Mouse (Mus musculus): Measurements from ENCODE around the gene H13.

Gene H13

DNA sequence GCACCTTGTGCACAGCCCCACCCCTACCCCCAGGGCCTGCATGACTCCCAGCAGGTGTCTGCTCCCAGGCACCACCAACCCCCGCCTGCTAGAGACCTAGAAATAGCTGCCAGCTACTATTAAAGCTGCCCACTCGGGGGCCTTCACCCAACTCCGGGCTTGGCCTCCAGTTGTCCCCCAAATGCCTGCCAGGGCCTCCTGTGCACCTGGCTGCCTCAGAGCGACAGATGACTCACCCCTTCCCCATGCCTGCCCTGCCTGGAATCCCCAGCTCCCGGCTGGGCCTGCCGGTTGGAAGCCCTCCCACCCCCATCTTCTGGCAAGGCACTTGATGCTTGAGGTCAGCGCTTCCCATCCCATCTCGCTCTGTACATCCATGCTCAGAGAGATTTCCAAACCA is 31.5 kb downstream of the H13 start:
- no peak for DNase-seq (ENCODE audit: low read depth, low spot score)

DNA sequence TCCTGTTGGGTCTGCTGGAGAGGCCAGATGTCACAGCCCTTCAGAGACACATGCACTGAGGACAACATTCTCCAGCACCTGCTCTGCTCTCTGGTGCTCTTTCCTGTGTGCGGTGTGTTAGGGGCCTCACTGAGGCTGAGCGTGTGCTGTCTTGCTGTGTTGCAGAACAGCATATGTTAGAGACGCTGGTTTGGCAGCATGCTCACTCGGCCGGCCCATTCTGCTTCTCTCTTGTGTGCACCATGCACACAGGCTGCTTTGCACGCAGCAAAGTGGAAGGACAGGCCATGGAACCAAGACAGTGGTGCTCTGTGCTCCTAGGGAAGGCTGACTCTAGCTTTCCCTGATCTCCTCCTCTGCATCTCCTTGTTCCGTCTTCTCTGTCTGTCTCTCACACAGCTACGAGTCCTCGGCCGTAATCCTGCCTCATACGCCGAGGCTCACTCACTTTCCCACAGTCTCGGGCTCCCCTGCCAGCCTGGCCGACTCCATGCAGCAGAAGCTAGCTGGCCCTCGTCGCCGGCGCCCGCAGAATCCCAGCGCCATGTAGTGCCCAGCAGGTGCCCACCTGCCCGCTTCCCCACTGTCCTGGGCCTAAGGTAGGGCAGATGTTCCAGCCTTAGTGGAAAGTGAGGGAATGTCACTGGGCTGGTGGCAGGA is 34.5 kb downstream of the H13 start:
- DNase-seq (ENCODE audit: low read depth, low spot score): no peak

DNA sequence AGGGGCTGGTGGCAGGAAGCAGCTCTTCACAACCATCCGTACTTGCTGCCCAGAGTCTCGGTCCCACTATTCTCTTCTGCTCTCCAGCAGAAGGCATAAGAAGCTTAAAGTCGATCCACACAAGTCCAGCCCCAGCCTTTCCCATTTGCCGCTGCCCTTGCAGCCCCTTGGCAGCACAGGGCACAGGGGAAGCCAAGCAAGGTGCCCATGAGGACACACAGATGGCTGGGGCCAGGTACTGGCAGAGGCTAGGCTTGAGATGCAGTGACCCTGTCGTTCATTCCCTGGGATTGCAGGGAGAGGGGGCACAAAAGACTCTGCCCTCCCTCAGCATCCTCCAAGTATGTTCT is 35.0 kb downstream of the H13 start:
- DNase-seq (ENCODE audit: low read depth, low spot score): no peak

DNA sequence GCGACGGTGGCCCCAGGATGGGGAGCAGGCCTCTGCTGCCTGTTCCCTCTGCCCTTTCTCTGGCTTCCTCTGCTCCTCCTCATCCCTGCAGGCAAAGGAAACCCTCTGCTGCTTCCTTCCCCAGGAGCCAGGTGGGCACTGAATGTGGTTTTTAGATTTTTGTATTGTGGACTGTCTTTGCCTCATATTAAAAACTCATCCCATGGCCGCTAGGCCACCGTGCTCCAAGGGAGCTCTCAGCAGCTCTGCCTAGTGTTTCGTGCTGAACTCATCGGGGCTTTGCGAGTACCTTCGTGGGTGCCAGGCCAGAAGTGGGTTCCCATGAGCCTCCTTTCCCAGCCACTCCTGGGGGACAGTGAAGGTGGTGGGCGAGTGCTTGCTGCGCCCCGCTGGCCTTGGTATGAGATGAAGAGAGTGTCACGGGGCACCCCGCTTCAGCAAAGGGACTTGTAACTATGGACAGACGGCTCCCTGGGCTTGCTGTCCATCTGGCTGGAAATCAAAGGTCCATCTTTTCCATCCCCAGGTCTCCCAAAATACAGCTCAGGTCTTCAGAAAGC is 35.6 kb downstream of the H13 start:
- DNase-seq (ENCODE audit: low read depth, low spot score): no peak

DNA sequence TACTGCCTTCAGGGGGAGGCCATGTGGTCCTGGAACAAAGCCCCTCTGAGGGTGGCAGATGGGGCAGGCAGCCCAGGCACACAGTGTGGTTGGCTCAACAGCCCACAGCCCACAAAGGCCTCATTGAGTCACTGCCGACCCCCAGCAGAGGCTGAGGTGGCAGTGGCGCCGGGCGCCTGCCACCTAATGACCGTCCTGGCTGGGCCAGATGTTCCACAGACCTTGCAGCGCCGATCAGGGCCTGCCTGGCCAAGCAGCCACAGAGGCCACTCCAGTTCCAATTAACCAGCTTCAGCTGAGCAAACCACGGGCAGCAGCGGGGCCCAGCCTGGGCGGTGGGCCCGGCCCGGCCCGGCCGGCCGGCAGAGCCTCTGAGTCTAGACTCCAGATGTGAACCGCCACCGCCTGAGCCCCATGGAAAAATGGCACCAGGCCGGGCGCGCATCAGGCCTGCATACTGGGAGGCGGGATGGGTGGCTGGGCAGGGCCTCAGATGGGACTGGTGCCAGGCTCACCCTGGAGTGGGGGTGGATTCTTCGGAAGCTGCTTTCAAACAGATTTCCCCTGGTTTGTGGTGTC is 36.8 kb downstream of the H13 start:
- peak; percentile 88 for DNase-seq (ENCODE audit: low read depth, low spot score)

DNA sequence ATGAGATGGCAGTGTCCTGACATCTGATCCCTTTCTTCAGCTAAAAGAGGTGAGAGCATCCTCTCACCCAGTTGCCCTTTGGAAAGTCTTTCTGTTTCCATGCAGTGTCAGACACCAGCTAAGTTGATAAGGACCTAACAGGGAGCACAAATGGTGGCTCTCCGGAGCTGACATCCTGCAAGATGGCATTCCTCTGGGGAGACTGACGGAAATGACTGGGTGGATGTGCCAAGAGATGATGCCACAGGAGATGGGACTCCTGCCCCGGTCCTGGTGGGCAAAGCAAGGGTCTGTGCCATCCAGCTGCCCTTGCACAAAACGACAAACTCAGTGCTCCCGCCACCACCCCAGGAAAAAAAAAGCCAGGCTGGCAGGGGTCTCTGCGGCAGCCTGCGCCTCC is 37.9 kb downstream of the H13 start:
- DNase-seq (ENCODE audit: low read depth, low spot score): no peak

DNA sequence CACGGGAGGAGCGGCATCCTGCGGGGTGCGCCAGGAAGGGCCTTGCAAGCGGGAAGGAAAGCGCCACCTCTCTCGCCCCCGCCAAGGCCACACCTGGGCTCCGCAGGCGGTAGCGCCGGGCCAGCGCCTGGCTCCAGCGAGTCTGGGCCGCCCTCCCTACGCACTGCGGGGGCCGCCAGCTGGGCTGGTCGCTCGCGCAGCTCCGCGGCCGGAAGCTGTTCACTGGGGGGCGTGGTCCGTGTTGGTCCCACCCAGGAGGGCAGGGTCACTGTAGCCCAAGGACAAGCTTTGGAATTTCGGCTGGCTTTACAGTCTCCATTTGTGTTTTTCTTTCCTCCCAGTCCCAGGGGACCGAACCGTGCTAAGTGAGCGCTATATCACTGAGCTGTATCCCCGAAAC is 38.4 kb downstream of the H13 start:
- DNase-seq (ENCODE audit: low read depth, low spot score): peak; percentile 93

DNA sequence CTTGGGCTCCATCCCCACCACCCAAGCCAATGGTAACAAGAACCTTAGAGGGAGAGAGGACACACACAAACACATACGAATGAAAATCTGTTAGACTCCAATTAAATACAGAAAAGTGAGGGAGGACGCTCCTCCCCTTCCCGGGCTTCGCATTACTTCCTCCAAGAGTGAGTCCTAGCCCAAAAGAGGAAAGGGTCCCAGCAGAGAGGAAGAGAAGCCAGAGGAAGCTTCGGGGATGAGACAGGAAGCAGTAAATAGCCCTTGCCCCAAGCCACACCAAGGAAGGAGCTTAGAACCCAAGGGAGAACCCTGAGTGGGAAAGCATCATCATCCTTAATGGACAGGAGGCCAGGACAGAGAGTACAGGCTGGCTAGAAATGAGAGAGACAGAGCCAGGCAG is 39.8 kb downstream of the H13 start:
- DNase-seq (ENCODE audit: low read depth, low spot score): no peak

DNA sequence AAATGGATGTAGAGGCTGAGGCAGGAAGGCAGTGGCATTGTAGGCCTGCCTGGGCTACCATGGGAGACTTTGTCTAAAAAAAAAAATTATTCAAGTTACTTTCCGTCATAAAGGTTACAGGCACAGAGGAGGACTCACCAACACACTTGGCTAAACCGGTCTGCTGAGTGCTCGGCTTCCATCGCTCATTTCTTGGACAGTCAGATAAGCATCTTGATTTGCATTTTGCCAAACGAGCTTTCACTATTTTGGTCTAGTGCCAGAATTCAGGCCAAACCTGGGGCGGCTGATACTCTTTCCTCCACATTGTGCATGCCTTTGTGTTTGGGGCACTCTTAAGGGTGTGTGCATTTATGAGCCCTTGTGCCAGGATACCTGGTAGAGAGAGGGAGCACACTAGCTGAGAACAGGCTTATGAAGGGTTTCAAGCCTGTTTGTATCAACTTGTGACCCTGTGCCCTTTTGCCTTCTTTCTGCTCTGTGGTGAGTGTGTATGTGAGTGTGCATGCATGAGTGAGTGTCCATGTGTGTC is 47.0 kb downstream of the H13 start:
- DNase-seq (ENCODE audit: low read depth, low spot score): no peak

DNA sequence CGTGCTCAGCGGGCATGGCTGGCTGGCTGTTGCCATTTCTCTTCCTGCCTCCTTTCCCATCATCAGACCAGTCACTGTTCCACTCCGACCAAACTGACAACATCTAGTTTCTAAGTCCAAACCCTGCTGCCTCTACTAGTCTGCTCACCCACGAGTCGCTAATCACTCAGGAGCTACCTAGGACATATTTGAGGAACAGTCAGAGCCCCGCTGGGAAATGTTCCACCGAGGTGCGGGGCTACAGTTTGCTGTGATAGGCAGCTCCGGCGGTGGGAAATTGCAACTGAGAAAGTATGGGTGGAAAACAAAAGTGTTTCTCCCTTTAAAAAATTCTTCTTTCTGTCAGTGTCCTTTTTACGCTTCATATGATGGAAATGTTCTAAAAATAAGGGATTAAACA is 48.4 kb downstream of the H13 start:
- no peak for DNase-seq (ENCODE audit: low read depth, low spot score)

DNA sequence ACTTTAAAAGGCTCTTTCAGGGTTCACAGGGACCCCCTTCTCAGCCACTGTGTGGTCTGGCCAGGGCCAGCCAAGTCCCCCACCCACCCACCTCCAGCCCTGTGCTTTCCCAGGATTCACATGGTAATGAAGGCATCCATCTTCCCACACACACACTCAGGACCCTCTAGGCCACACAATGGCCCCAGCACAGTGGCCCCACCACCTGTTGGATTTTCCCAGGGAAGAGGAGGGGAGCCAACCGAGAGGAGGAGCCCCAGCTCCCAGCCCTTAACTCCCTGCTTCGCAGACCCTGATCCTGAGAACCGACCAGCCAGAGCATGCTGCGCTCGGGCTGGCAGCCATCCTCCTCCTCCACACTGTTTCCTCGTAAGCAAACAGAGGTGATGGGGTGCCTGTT is 48.8 kb downstream of the H13 start:
- DNase-seq (ENCODE audit: low read depth, low spot score): no peak

DNA sequence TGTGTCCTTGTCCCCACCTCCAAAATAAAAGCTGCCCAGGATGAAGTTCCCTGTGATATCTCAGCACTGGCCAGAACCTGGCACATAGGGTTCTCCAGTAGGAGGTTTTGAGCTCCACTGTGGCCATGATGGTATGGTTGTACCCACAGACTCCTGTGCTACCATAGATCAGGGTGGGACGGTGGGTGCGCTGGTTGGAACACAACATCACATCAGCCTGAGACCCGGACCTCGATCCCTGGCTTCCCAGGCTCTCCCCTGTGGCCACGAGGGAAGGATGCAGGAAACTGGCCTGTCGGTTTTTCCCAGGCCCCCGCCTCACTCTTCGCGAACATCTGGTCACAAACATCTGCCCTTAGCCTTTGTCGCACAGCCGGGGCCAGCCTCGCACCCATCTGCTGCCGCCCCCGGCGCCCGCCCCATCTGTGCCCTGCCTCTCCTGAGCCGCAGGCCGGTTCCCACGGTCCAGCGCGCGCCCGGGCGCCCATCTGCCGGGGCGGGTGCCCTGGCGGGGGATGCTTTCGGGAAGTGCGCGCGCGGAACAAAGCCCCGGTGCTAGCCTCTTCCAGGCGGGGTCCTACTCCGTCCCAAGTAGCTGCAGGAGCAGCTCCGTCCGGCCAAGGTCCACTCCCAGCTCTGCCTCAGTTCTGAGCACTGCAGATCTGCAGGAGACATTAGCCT is 54.5 kb downstream of the H13 start:
- DNase-seq (ENCODE audit: low read depth, low spot score): peak; percentile 48

DNA sequence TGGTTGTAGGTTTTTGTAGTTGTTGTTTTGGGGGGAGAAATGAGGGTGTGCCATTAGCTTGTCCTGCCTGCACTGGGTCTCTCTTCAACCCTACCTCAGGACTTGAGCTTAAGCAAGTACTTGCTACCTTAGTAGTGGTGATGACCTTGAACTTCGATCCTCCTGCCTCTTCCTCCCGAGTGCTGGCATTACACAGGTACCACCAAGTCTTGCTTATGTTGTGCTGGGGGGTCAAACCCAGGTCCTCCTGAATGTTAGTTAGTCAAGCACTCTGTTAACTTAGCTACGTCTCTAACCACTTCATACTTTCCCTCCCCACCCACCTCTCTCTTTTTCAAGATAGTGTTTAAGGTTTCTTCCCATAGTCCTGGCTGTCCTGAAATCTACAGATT is 55.1 kb downstream of the H13 start:
- no peak for DNase-seq (ENCODE audit: low read depth, low spot score)

DNA sequence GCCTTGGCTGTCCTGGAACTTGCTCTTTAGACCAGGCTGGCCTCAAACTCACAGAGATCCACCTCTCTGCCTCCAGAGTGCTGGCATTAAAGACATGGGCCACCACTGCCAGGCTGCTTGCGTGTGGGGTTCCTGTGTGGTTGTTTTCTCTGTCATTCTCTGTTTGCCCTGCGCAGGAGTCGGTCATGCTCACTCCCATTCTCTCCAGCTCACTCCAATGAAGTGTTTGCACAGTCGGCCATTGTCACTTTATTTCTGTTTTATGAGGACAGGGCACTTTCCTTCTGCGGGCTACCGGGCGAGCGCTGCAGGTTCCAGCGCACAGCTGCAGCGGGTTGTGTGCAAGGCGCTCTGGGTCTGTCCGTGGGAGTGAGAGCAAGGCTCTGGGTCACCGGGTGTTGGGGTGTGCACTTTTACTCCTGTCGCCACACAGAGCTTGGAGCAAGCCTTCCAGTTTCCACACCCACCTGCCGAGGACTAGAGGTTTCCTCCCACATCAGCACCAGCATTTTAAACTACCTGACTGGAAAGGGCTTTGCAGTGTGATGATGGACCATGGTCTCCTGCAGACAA is 56.0 kb downstream of the H13 start:
- no peak for DNase-seq (ENCODE audit: low read depth, low spot score)

DNA sequence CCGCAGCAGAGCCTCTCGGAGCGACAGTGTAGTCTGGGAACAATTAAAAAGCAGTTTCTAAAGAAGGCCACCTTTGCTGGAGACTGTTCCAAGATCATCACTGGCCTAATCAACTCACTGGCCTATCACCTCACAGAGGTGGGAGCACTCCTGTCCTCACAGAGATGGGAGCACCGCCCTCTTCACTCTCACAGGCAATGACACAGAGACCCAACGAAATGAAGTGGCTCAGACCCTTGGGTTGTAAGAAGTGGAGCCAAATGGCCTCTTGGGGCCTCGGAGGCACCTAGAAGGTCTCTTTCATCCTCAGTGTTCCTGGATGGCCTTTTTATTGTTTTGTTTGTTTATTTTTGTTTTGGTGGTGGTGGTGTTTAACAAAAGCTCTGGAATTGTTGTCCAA is 57.0 kb downstream of the H13 start:
- DNase-seq (ENCODE audit: low read depth, low spot score): no peak

DNA sequence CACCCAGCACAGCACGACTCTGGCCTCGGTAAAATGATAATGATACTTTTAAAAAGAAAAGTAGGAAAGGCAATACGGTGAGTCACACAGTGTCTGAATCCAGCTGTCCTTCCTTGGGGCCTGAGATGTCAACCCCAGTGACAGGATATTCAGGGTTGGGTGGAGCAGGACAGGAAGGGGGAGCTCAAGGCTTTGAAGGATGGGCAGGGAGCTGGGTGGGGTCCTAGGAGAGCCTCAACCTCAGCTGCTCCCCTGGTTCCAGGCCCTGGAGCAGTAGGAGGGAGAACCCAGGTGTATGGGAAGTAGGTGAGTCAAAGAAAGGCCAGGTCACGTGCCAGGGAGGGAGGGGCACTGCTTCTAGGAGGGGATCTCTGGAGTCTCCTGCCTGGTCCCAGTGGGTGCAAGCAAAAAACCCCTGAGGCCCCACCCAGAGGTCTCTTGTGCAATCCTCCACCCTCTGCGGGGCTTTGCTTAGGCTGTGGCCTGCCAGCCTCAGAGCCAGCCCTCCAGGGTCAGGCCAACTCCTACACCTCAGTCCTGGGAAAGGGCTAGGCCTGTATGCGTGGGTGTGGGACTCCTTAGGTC is 57.6 kb downstream of the H13 start:
- DNase-seq (ENCODE audit: low read depth, low spot score): no peak

DNA sequence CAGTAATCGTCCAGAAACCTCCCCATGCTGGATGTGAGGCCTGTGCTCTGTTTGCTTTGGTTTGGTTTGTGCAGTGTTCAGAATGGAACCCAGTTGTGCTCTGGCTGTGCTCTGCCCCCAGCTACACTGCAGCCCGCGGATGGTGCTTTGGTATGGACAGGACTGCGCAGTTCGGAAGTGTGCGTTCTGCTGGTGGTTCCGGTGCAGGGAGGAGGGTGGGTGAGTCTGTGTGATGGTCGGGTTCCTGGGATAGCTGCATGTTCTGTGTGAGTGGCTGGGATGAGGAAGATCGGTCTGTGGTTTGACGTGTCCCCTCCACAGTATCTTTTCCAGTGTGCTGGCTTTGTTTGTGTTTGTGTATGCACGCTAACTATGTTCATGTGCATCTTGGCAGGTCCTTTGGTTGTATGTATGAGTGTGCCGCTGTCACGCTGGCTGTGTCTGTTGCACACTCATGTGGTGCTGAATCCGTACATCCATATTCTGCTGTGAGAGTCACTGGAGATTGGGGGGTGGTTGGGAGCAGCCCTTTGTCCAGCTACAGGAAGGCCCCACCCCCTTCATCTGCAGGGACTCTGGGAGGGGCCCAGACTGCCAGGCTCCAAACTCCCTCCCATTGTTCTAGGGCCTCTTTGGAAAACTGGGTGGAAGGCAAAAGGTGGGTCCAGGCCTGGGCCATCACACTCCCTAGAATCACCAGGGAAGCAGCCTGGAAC is 58.7 kb downstream of the H13 start:
- DNase-seq (ENCODE audit: low read depth, low spot score): no peak

DNA sequence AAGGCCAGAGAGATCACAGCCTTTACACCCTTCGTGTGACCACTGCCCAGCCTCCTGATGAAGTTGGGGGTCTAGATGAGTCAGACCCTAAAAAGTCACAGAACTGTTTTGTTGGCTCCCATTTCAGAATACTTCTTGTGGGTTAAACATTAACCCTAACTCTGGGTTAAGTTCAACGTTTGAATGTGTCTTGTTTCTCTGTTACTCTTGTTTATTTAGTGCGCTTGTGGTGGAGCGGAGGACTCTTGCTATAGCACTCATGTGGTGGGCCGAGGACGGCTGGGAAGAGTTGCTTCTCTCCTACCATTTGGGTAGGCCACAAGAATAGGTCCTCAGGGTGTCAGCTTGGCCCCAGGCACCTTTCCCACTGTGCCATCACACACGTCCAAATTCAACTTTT is 59.3 kb downstream of the H13 start:
- no peak for DNase-seq (ENCODE audit: low read depth, low spot score)

DNA sequence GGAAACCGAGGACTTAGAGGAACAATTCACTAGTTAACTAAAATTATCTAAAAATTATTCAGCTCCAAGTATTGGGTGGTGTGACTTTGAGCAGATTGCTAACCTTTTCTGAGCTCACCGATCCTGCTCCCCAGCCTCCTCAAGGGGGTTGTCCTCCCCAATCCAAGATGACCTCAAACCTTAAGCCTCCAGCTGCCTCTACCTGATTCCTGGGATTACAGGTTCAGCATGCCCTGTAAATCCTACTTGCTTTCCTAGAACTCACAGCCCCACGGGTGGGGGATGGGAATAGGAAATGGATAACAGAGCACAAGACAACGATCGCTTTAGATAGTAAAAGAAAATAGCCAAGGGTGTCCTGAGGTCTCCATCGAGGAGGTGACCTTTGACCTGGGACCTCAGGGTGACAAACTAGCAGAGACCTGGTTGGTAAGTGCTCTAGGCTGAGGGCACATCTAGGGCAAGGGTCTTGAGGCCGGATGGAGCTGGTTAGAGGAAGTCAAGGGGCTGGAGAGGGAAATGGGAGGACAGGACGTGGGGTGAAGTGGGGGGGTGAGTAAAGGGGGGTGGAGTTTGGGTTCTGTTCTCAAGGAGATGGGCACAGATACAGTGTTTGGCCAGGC is 59.9 kb downstream of the H13 start:
- peak; percentile 42 for DNase-seq (ENCODE audit: low read depth, low spot score)

DNA sequence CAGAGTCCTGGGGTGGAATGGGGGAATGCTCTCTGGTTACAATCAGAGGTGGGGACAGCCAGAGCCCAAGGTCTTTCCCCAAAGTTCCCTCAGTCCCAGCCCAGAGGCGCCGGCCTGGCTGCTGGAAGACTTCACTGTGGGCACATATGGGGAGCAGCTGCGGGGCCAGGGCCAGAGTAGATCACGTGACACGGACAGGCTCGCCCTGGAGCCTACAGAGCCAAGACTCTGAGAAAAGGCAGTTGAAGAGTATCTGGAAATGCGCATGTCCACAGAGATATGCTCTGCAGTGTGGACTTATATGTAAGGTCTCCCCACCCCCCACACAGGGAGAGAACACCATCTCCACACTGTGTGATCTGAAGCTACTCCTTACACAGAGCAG is 60.4 kb downstream of the H13 start:
- peak; percentile 85 for DNase-seq (ENCODE audit: low read depth, low spot score)

DNA sequence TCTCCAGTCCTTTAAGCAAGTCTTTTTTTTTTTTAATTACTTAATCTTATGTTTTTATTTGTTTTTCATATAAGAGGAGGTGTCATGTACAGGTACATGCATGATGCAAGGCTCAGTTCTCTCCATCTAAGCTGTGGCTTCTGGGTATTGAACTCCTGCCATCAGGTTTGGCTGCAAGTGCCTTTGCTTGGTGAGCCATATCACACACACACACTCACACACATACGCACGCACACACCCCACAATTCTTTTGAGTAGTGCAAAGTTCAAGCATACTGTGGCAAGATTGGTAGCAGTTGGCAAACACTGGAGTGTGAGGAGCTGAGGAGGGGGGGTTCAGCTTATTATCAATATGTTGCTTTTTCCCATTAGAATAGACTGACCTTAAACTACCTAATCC is 63.9 kb downstream of the H13 start:
- no peak for DNase-seq (ENCODE audit: low read depth, low spot score)

Data from forelimb bud, embryonic 11.5 days (tissue).